Mouse (Mus musculus): Measurements from ENCODE around the gene Mast3.

DNA sequence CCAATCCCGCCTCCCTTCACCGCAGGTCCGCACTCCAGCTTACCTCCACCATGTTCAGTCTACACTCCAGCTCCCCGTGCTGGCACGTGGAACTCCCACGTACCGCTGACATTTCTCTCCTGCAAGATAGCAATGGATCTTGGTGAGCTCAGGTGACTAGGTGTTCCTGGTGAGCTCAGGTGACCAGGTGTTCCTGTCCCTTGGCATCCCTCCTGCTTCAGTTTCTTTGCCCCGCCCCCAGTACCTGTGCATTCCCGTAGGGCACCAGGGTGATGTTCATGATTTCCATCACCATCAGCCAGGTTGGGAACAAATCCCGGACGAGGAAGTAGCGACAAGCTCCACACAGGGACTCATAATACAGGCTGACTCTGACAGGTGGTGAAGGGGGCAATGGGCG lies 40.2 kb downstream of the Mast3 start:
- no peak for TF ChIP-seq POLR2A (IDR thresholded peaks at IDR 0.05; ENCODE audit: insufficient read length, low read depth)
- TF ChIP-seq POLR2AphosphoS2 (IDR thresholded peaks at IDR 0.05; ENCODE audit: insufficient read length, low read depth), result no peak

Measured in myocyte (in vitro differentiated cells).